In genomic region chr4:87799418-87799817, GRCm38 (mm10) we compare ENCODE assay signal across 18 mouse cellular contexts.
DNase-seq lines count a peak whose midpoint lies in the region; ATAC-seq and TF ChIP-seq lines count a peak whose summit lies in the region.
"Had no signal": no experiment of that assay in that cellular context is flagged by ENCODE, and none has a peak within 500 bp of the region (broad histone marks: within the 10 kb centered on the region; RNA-seq: fewer than 3 reads in every experiment).

No protein-coding gene starts in this region.

- peak; percentile 91 for TF ChIP-seq EP300 in lung, postnatal 0 days (IDR thresholded peaks at IDR 0.05)
- TF ChIP-seq EP300 in liver, embryonic 14.5 days (IDR thresholded peaks at IDR 0.05; ENCODE audit: low read depth), result no peak
- no peak for TF ChIP-seq EP300 in liver, postnatal 0 days (IDR thresholded peaks at IDR 0.05; ENCODE audit: low read depth)
- no peak for TF ChIP-seq EP300 in stomach, postnatal 0 days (optimal IDR thresholded peaks at IDR 0.05)

- H3K27ac ChIP-seq in lung, postnatal 0 days (ENCODE audit: low read length), result no peak overlapping the region
- peak overlapping the region; percentile 33 for H3K27ac ChIP-seq in liver, embryonic 14.5 days
- H3K27ac ChIP-seq in liver, postnatal 0 days (ENCODE audit: low read depth), result peak overlapping the region; percentile 37; the same call in 1 of the 2 replicates
- no peak overlapping the region for H3K27ac ChIP-seq in stomach, postnatal 0 days (replicated peaks)
- H3K27ac ChIP-seq: embryonic facial prominence, embryonic 15.5 days; forebrain, embryonic 15.5 days; heart, adult 2 months; hindbrain, embryonic 15.5 days had no signal

- no peaks in the 10 kb centered on the region for H3K9me3 ChIP-seq in lung, postnatal 0 days (ENCODE audit: low read length)
- no peaks in the 10 kb centered on the region for H3K9me3 ChIP-seq in liver, embryonic 14.5 days (ENCODE audit: control insufficient read depth, low read length)
- H3K9me3 ChIP-seq in liver, postnatal 0 days (ENCODE audit: low read length), result no peaks in the 10 kb centered on the region
- no peaks in the 10 kb centered on the region for H3K9me3 ChIP-seq in stomach, postnatal 0 days (ENCODE audit: control insufficient read depth, low read length)
- H3K9me3 ChIP-seq: embryonic facial prominence, embryonic 15.5 days; forebrain, embryonic 15.5 days; heart, embryonic 12.5 days; hindbrain, embryonic 15.5 days had no signal

- H3K4me2 ChIP-seq in lung, postnatal 0 days (replicated peaks; ENCODE audit: low read depth, low read length), result no peak overlapping the region
- H3K4me2 ChIP-seq in liver, embryonic 14.5 days (ENCODE audit: low read depth), result peak overlapping the region; percentile 50
- H3K4me2 ChIP-seq in liver, postnatal 0 days (ENCODE audit: low read depth, low read length), result no peak overlapping the region
- H3K4me2 ChIP-seq in stomach, postnatal 0 days (replicated peaks; ENCODE audit: low read depth), result no peak overlapping the region
- H3K4me2 ChIP-seq: embryonic facial prominence, embryonic 15.5 days; forebrain, embryonic 15.5 days; heart, embryonic 12.5 days; hindbrain, embryonic 15.5 days had no signal

- peak; percentile 59 for ATAC-seq in lung, postnatal 0 days
- ATAC-seq in liver, embryonic 14.5 days (ENCODE audit: insufficient read depth), result no peak
- no peak for ATAC-seq in liver, postnatal 0 days
- ATAC-seq in stomach, postnatal 0 days (ENCODE audit: low FRiP score, low TSS enrichment), result peak; percentile 94
- ATAC-seq: forebrain, embryonic 15.5 days had no signal

- H3K36me3 ChIP-seq in lung, postnatal 0 days (ENCODE audit: insufficient read depth, low read length), result no peaks in the 10 kb centered on the region
- no peaks in the 10 kb centered on the region; the same call in 1 of the 2 replicates for H3K36me3 ChIP-seq in liver, embryonic 14.5 days (replicated peaks; ENCODE audit: control insufficient read depth, insufficient read depth, low read depth)
- H3K36me3 ChIP-seq in liver, postnatal 0 days (replicated peaks; ENCODE audit: insufficient read depth, low read length), result no peaks in the 10 kb centered on the region
- H3K36me3 ChIP-seq in stomach, postnatal 0 days (ENCODE audit: control insufficient read depth, insufficient read depth, low read length), result no peaks in the 10 kb centered on the region
- H3K36me3 ChIP-seq: embryonic facial prominence, embryonic 15.5 days; forebrain, embryonic 15.5 days; heart, embryonic 12.5 days; hindbrain, embryonic 15.5 days had no signal

- H3K4me3 ChIP-seq in lung, postnatal 0 days (ENCODE audit: low read depth, low read length), result no peak overlapping the region
- no peak overlapping the region for H3K4me3 ChIP-seq in liver, embryonic 14.5 days (ENCODE audit: insufficient read depth in 1 of 2, low read depth in 2 of 2, low read length in 2 of 2)
- no peak overlapping the region for H3K4me3 ChIP-seq in liver, postnatal 0 days (ENCODE audit: low read depth, low read length)
- no peak overlapping the region for H3K4me3 ChIP-seq in stomach, postnatal 0 days (ENCODE audit: low read depth, low read length)
- H3K4me3 ChIP-seq: embryonic facial prominence, embryonic 15.5 days; forebrain, embryonic 15.5 days; heart, adult 2 months; heart, embryonic 12.5 days; hindbrain, embryonic 15.5 days had no signal

- 49% methylated on average over 2 of the region's 2 CpGs for WGBS in lung, postnatal 0 days
- whole genome bisulfite sequencing in liver, embryonic 14.5 days (ENCODE audit: insufficient replicate concordance), result 38% methylated on average over 2 of the region's 2 CpGs
- WGBS in liver, postnatal 0 days (ENCODE audit: insufficient replicate concordance), result 51% methylated on average over 2 of the region's 2 CpGs
- 65% methylated on average over 2 of the region's 2 CpGs for WGBS in stomach, postnatal 0 days

- peak; percentile 29 for DNase-seq in lung, postnatal 0 days (ENCODE audit: low spot score)
- DNase-seq in lung, adult 18-20 months, result no peak
- no peak for DNase-seq in liver, embryonic 14.5 days (ENCODE audit: low read depth in 3 of 3, low spot score in 3 of 3)
- DNase-seq in liver, postnatal 0 days, result no peak
- no peak for DNase-seq in stomach, postnatal 0 days (ENCODE audit: low spot score)
- DNase-seq in heart, postnatal 4 days, result no peak
- no peak for DNase-seq in kidney, postnatal 25 days
- DNase-seq: adrenal gland, adult 8-10 months; adrenal gland, postnatal 36 days; cerebellum, adult 2 months; cerebellum, postnatal 14 days; embryo, embryonic 11 days; gastrocnemius, postnatal 10 days; heart, adult 2 months had no signal

- H3K4me1 ChIP-seq in lung, postnatal 0 days (ENCODE audit: insufficient read depth, low read depth, low read length), result no peaks in the 10 kb centered on the region
- H3K4me1 ChIP-seq in liver, embryonic 14.5 days (replicated peaks; ENCODE audit: control insufficient read depth in 2 of 2, insufficient read depth in 2 of 2, low read length in 1 of 2), result peaks cover 36 to 46% of the 10 kb centered on the region in 2 experiments
- peaks cover 15% of the 10 kb centered on the region for H3K4me1 ChIP-seq in liver, postnatal 0 days (ENCODE audit: insufficient read depth)
- no peaks in the 10 kb centered on the region for H3K4me1 ChIP-seq in stomach, postnatal 0 days (replicated peaks; ENCODE audit: control insufficient read depth, insufficient read depth)
- H3K4me1 ChIP-seq: embryonic facial prominence, embryonic 15.5 days; hindbrain, embryonic 15.5 days had no signal

- H3K27me3 ChIP-seq in lung, postnatal 0 days (replicated peaks; ENCODE audit: insufficient read depth, low read length), result no peaks in the 10 kb centered on the region
- H3K27me3 ChIP-seq in liver, embryonic 14.5 days (ENCODE audit: control insufficient read depth, insufficient read depth, low read length), result no peaks in the 10 kb centered on the region
- H3K27me3 ChIP-seq in liver, postnatal 0 days (ENCODE audit: insufficient read depth, low read length), result no peaks in the 10 kb centered on the region
- no peaks in the 10 kb centered on the region for H3K27me3 ChIP-seq in stomach, postnatal 0 days (ENCODE audit: control insufficient read depth, insufficient read depth, low read length)
- H3K27me3 ChIP-seq: embryonic facial prominence, embryonic 15.5 days; forebrain, embryonic 15.5 days; heart, embryonic 12.5 days; hindbrain, embryonic 15.5 days had no signal

- TF ChIP-seq CTCF in lung, postnatal 0 days (IDR thresholded peaks at IDR 0.05), result no peak
- TF ChIP-seq CTCF in liver, embryonic 14.5 days (IDR thresholded peaks at IDR 0.05; ENCODE audit: low read depth), result no peak
- TF ChIP-seq CTCF in liver, postnatal 0 days (IDR thresholded peaks at IDR 0.05; ENCODE audit: low read depth), result no peak
- TF ChIP-seq CTCF in stomach, postnatal 0 days (IDR thresholded peaks at IDR 0.05; ENCODE audit: low read depth), result no peak

- no peak overlapping the region for H3K9ac ChIP-seq in lung, postnatal 0 days (replicated peaks; ENCODE audit: low read depth)
- H3K9ac ChIP-seq in liver, embryonic 14.5 days (replicated peaks), result no peak overlapping the region
- no peak overlapping the region for H3K9ac ChIP-seq in liver, postnatal 0 days (replicated peaks)
- H3K9ac ChIP-seq in stomach, postnatal 0 days (ENCODE audit: low read length), result no peak overlapping the region
- H3K9ac ChIP-seq: embryonic facial prominence, embryonic 15.5 days; forebrain, embryonic 15.5 days; heart, embryonic 12.5 days; hindbrain, embryonic 15.5 days had no signal

Comparison
In these comparisons a context has a peak if more than half of its experiments do, and no peak if none do; other contexts are left out.
1. ATAC-seq: peak in lung, postnatal 0 days (single experiment) and stomach, postnatal 0 days (single experiment); none in liver, embryonic 14.5 days (single experiment) and liver, postnatal 0 days (single experiment).
2. H3K27ac ChIP-seq: peak in liver, embryonic 14.5 days (single experiment) and liver, postnatal 0 days (single experiment); none in lung, postnatal 0 days (single experiment) and stomach, postnatal 0 days (single experiment).